Mouse (Mus musculus): ENCODE measurements around the gene Cd47. TPM values are rescaled to one million over a fixed set of nuclear protein-coding genes. Genes with fewer than 3 reads are reported as not detected.

The Cd47 gene
- polyA plus RNA-seq, 1 experiment from 2014 or later: 166 TPM

DNA sequence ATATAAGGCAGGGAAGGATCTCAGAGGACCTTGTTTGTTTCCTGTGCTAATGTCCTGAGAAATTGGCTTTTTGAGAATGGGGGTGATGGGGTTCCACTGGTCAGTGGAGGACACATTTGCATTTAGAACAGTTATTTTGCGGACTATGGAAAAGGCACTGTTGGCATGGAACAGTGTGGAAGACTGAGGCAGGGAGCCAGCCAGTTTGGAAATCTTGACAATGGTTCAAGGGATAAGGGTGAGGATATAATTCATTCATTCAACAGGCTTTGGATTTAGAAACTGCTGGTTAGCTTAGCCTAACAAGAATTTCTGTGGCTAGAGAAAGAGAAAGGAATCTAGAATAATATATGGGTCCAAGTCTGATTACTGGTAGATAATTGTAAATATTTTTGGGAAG is 61.7 kb downstream of the Cd47 start:
- Histone ChIP-seq H3K4me3 (ENCODE audit: low read depth, low read length) (no peak overlapping the region), H3K9ac (replicated peaks; ENCODE audit: low read depth, low read length) (no peak overlapping the region), H3K27ac (ENCODE audit: low read depth, low read length) (no peak overlapping the region), H3K4me2 (ENCODE audit: low read depth, low read length) (no peak overlapping the region), H3K36me3 (ENCODE audit: control insufficient read depth, insufficient read depth, low read length) (no peaks in the 10 kb centered on the region), H3K4me1 (ENCODE audit: control insufficient read depth, insufficient read depth, low read length) (no peaks in the 10 kb centered on the region), H3K9me3 (ENCODE audit: control insufficient read depth, low read length) (no peaks in the 10 kb centered on the region), H3K27me3 (ENCODE audit: control insufficient read depth, insufficient read depth, low read length) (no peaks in the 10 kb centered on the region)
- ATAC-seq (ENCODE audit: low read depth): no peak
- WGBS: 97% methylated on average over 1 of the region's 1 CpGs

GRCm38 (mm10) chr16:49866617-49867016 is 66.3 kb downstream of the Cd47 start:
- H3K27ac ChIP-seq (ENCODE audit: low read depth, low read length): no peak overlapping the region
- 83% methylated on average over 2 of the region's 2 CpGs for WGBS
- H3K4me1 ChIP-seq (ENCODE audit: control insufficient read depth, insufficient read depth, low read length): no peaks in the 10 kb centered on the region
- H3K4me3 ChIP-seq (ENCODE audit: low read depth, low read length): no peak overlapping the region
- H3K27me3 ChIP-seq (ENCODE audit: control insufficient read depth, insufficient read depth, low read length): no peaks in the 10 kb centered on the region
- H3K36me3 ChIP-seq (ENCODE audit: control insufficient read depth, insufficient read depth, low read length): no peaks in the 10 kb centered on the region
- no peak overlapping the region for H3K4me2 ChIP-seq (ENCODE audit: low read depth, low read length)
- H3K9ac ChIP-seq (replicated peaks; ENCODE audit: low read depth, low read length): no peak overlapping the region
- ATAC-seq (ENCODE audit: low read depth): no peak
- H3K9me3 ChIP-seq (ENCODE audit: control insufficient read depth, low read length): no peaks in the 10 kb centered on the region

DNA sequence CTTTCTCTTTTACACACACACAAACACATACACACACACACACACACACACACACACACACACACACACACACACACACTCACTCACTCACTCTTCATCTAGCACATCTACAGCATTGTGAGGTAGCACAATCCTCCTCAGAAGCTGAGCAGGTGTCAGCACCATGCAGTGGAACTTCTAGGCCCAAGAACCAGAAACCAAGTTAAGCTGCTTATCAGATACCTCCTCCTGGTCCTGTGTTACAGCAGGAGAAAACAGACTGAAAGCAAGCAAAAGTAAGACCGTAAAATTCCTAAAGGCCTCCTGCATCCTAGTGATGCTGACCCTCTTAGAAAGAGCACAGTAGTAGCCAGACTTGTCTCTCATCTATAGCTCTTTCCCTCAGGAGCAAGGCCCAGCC is 67.9 kb downstream of the Cd47 start:
- Histone ChIP-seq H3K4me2 (ENCODE audit: low read depth, low read length) (no peak overlapping the region), H3K9ac (replicated peaks; ENCODE audit: low read depth, low read length) (no peak overlapping the region), H3K27ac (ENCODE audit: low read depth, low read length) (no peak overlapping the region), H3K4me3 (ENCODE audit: low read depth, low read length) (no peak overlapping the region), H3K4me1 (ENCODE audit: control insufficient read depth, insufficient read depth, low read length) (no peaks in the 10 kb centered on the region), H3K27me3 (ENCODE audit: control insufficient read depth, insufficient read depth, low read length) (no peaks in the 10 kb centered on the region), H3K36me3 (ENCODE audit: control insufficient read depth, insufficient read depth, low read length) (no peaks in the 10 kb centered on the region), H3K9me3 (ENCODE audit: control insufficient read depth, low read length) (no peaks in the 10 kb centered on the region)
- no peak for ATAC-seq (ENCODE audit: low read depth)
- WGBS: 92% methylated on average over 1 of the region's 1 CpGs

- ATAC-seq (ENCODE audit: low read depth): no peak
- H3K27ac ChIP-seq (ENCODE audit: low read depth, low read length): no peak overlapping the region
- WGBS: 85% methylated on average over 2 of the region's 2 CpGs
- H3K4me1 ChIP-seq (ENCODE audit: control insufficient read depth, insufficient read depth, low read length): no peaks in the 10 kb centered on the region
- H3K27me3 ChIP-seq (ENCODE audit: control insufficient read depth, insufficient read depth, low read length): no peaks in the 10 kb centered on the region
- no peak overlapping the region for H3K9ac ChIP-seq (replicated peaks; ENCODE audit: low read depth, low read length)
- no peaks in the 10 kb centered on the region for H3K36me3 ChIP-seq (ENCODE audit: control insufficient read depth, insufficient read depth, low read length)
- no peaks in the 10 kb centered on the region for H3K9me3 ChIP-seq (ENCODE audit: control insufficient read depth, low read length)
- H3K4me3 ChIP-seq (ENCODE audit: low read depth, low read length): no peak overlapping the region
- H3K4me2 ChIP-seq (ENCODE audit: low read depth, low read length): no peak overlapping the region
Observed at GRCm38 (mm10) chr16:49873918-49874317, 73.6 kb downstream of the Cd47 start.

DNA sequence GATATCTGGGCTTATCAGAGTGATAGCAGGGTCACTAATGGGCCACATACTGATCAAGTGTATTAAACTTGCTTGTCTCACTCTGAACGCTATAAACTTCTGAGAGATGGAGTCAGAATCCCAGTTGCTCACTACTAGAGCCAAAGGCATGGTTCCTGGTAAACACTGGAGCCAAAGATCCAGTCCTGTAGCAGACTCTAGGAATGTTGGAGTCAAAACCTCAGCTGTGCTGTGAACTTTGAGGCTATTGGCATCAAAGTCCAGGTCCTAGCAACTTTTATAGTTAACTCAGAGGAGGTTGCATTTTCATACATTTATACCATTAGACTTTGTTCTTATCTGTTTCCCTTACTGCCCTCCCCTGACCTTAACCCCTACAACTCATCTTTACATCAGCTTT is 74.2 kb downstream of the Cd47 start:
- H3K9me3 ChIP-seq (ENCODE audit: control insufficient read depth, low read length): no peaks in the 10 kb centered on the region
- H3K4me1 ChIP-seq (ENCODE audit: control insufficient read depth, insufficient read depth, low read length): no peaks in the 10 kb centered on the region
- no peak overlapping the region for H3K4me2 ChIP-seq (ENCODE audit: low read depth, low read length)
- ATAC-seq (ENCODE audit: low read depth): no peak
- 94% methylated on average over 1 of the region's 1 CpGs for WGBS
- no peak overlapping the region for H3K9ac ChIP-seq (replicated peaks; ENCODE audit: low read depth, low read length)
- no peak overlapping the region for H3K27ac ChIP-seq (ENCODE audit: low read depth, low read length)
- no peak overlapping the region for H3K4me3 ChIP-seq (ENCODE audit: low read depth, low read length)
- H3K36me3 ChIP-seq (ENCODE audit: control insufficient read depth, insufficient read depth, low read length): no peaks in the 10 kb centered on the region
- H3K27me3 ChIP-seq (ENCODE audit: control insufficient read depth, insufficient read depth, low read length): no peaks in the 10 kb centered on the region

DNA sequence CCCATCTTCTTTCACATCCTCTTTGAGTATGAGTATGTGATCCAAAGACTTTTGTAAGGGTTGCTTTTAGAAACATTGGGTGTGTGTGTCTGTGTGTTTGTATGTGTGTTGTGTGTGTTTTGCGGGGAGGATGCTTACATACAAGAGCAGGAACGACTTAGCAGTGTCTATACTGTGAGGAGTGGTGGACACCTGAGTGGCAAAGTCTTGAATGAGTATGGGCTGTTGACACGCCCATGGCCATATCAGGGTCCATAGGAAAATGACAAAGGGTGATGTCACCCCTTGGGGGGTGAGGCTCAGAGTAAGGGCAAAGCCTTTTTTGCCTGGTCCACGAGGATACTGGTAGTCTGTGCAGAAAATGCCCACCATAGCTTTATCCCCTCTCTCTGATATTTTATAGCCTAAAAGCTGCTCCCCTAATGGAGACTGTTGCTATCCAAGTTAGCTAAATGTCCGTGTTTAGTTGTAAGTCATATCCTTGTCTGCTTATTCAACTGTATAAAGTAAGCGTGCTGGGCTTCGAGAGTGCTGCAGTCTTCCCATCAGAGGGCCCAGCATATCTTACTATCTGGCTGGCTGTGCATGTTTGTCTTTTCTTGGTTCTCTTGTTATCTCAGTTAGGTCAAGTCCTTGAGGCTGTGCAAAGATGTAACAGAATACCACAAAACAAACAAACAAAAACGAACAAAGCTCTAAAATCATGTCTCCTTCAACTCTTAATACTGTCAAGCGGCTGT is 76.1 kb downstream of the Cd47 start:
- 90% methylated on average over 9 of the region's 9 CpGs for WGBS
- no peak for ATAC-seq (ENCODE audit: low read depth)

DNA sequence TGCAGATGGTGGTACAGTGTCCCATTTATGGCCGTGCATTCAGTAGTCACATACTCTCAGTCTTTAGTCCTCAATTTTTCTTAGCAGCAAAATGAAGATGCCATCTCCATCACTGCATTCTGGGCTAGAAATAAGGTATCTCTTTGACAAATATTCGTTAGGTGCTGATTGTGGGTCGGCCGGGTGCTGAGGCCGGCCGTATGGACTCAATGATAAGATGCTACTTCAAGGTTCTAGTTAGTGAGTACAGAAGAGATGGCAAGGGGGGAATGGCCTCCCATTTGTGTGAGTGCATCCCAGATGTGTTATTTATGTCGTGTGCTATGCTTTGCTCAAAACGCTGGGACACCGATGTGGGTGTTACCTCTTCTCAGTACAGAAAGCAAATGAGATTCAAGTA is 76.9 kb downstream of the Cd47 start:
- no peak overlapping the region for H3K9ac ChIP-seq (replicated peaks; ENCODE audit: low read depth, low read length)
- no peaks in the 10 kb centered on the region for H3K9me3 ChIP-seq (ENCODE audit: control insufficient read depth, low read length)
- H3K4me2 ChIP-seq (ENCODE audit: low read depth, low read length): no peak overlapping the region
- no peak overlapping the region for H3K27ac ChIP-seq (ENCODE audit: low read depth, low read length)
- no peaks in the 10 kb centered on the region for H3K4me1 ChIP-seq (ENCODE audit: control insufficient read depth, insufficient read depth, low read length)
- H3K27me3 ChIP-seq (ENCODE audit: control insufficient read depth, insufficient read depth, low read length): no peaks in the 10 kb centered on the region
- no peak overlapping the region for H3K4me3 ChIP-seq (ENCODE audit: low read depth, low read length)
- H3K36me3 ChIP-seq (ENCODE audit: control insufficient read depth, insufficient read depth, low read length): no peaks in the 10 kb centered on the region
- ATAC-seq (ENCODE audit: low read depth): no peak
- WGBS: 92% methylated on average over 9 of the region's 9 CpGs

More for the DNA sequence above, 76.1 kb downstream of the Cd47 start:
- Histone ChIP-seq H3K27me3 (ENCODE audit: control insufficient read depth, insufficient read depth, low read length) (no peaks in the 10 kb centered on the region), H3K4me3 (ENCODE audit: low read depth, low read length) (no peak overlapping the region), H3K9ac (replicated peaks; ENCODE audit: low read depth, low read length) (no peak overlapping the region), H3K9me3 (ENCODE audit: control insufficient read depth, low read length) (no peaks in the 10 kb centered on the region), H3K36me3 (ENCODE audit: control insufficient read depth, insufficient read depth, low read length) (no peaks in the 10 kb centered on the region), H3K4me1 (ENCODE audit: control insufficient read depth, insufficient read depth, low read length) (no peaks in the 10 kb centered on the region), H3K4me2 (ENCODE audit: low read depth, low read length) (no peak overlapping the region), H3K27ac (ENCODE audit: low read depth, low read length) (no peak overlapping the region)

DNA sequence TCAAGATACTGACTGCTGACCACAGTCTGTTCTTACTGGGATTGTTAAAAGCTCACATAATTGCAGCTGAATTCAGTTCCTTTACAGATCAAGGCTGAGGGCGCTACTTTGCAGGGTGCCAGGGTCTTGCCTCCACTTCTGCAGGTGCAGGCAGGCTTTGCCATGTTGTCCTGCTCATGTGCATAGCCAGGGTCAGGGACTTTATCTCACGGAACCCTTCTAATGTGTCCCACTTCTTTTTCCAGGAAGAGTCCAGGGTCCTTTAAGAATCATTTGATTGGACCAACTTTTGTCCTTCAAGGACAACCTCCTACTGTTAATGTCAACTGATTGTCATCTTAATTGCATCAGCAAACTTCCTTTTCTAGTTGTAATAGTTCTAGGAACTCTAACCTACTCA is 77.7 kb downstream of the Cd47 start:
- H3K4me1 ChIP-seq (ENCODE audit: control insufficient read depth, insufficient read depth, low read length): no peaks in the 10 kb centered on the region
- no peaks in the 10 kb centered on the region for H3K36me3 ChIP-seq (ENCODE audit: control insufficient read depth, insufficient read depth, low read length)
- no peak overlapping the region for H3K4me3 ChIP-seq (ENCODE audit: low read depth, low read length)
- no peak overlapping the region for H3K4me2 ChIP-seq (ENCODE audit: low read depth, low read length)
- ATAC-seq (ENCODE audit: low read depth): no peak
- H3K27me3 ChIP-seq (ENCODE audit: control insufficient read depth, insufficient read depth, low read length): no peaks in the 10 kb centered on the region
- H3K9me3 ChIP-seq (ENCODE audit: control insufficient read depth, low read length): no peaks in the 10 kb centered on the region
- no peak overlapping the region for H3K27ac ChIP-seq (ENCODE audit: low read depth, low read length)
- WGBS: 93% methylated on average over 2 of the region's 2 CpGs
- H3K9ac ChIP-seq (replicated peaks; ENCODE audit: low read depth, low read length): no peak overlapping the region

DNA sequence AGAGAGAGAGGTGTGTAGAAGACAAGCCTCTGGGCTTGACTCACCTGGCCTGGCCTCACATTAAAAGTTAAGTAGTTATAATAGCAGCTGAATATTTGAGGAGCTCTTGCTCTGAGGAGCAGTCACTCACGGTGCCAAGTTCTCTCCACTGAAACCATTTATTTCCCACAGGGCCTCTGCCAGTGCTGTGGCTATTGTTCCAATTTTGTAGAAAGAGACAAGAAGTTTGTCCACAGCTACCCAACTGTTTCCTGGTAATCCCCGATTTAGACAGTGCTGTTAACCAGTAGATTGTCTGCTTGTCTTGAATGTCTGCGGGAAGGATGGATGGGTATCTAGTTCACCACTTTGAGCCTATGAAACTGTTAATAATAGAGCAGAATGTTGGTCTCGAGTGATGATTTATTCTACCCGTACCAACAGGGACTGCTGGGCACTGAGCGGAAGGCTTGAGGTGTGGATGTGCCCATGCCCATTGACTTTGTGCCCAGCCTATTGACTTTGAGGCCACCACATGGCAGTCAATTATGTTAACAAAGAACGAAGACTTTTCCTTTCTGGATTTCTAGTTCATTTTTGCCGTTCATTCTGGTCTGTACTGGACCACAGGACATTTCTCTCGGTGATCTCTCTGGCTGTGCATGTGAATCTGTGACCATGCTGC is 86.2 kb downstream of the Cd47 start:
- Histone ChIP-seq H3K9me3 (ENCODE audit: control insufficient read depth, low read length) (no peaks in the 10 kb centered on the region), H3K4me1 (ENCODE audit: control insufficient read depth, insufficient read depth, low read length) (no peaks in the 10 kb centered on the region), H3K27ac (ENCODE audit: low read depth, low read length) (no peak overlapping the region), H3K4me2 (ENCODE audit: low read depth, low read length) (no peak overlapping the region), H3K27me3 (ENCODE audit: control insufficient read depth, insufficient read depth, low read length) (no peaks in the 10 kb centered on the region), H3K4me3 (ENCODE audit: low read depth, low read length) (no peak overlapping the region), H3K9ac (replicated peaks; ENCODE audit: low read depth, low read length) (no peak overlapping the region), H3K36me3 (ENCODE audit: control insufficient read depth, insufficient read depth, low read length) (no peaks in the 10 kb centered on the region)
- 89% methylated on average over 9 of the region's 9 CpGs for WGBS
- ATAC-seq (ENCODE audit: low read depth): no peak
